24 mouse cellular contexts compared by ENCODE assay signal in genomic region chr12:75387846-75388245, GRCm38 (mm10). TPM values are rescaled to one million over a fixed set of nuclear protein-coding genes. Genes with fewer than 3 reads are reported as not detected.
"Had no signal": no experiment of that assay in that cellular context is flagged by ENCODE, and none has a peak within 500 bp of the region (broad histone marks: within the 10 kb centered on the region; RNA-seq: fewer than 3 reads in every experiment).

No protein-coding gene starts in this region.

- H3K4me3 ChIP-seq: left cerebral cortex, adult 2 months; limb, embryonic 15.5 days; liver, embryonic 13.5 days; lung, embryonic 15.5 days; megakaryocyte, embryonic 14.5 days; midbrain, embryonic 12.5 days; stomach, embryonic 15.5 days had no signal

- H3K9me3 ChIP-seq: limb, embryonic 15.5 days; liver, embryonic 13.5 days; lung, embryonic 15.5 days; megakaryocyte, embryonic 14.5 days; midbrain, embryonic 12.5 days; stomach, embryonic 15.5 days had no signal

- H3K27me3 ChIP-seq: limb, embryonic 15.5 days; liver, embryonic 13.5 days; lung, embryonic 15.5 days; midbrain, embryonic 12.5 days; stomach, embryonic 15.5 days had no signal

- ATAC-seq: liver, postnatal 0 days; midbrain, embryonic 16.5 days had no signal

- H3K4me2 ChIP-seq: limb, embryonic 15.5 days; liver, embryonic 13.5 days; lung, embryonic 15.5 days; midbrain, embryonic 12.5 days; stomach, embryonic 15.5 days had no signal

- H3K4me1 ChIP-seq: liver, embryonic 13.5 days; lung, embryonic 15.5 days; midbrain, embryonic 12.5 days; stomach, embryonic 15.5 days had no signal

- H3K9ac ChIP-seq: limb, embryonic 15.5 days; liver, embryonic 13.5 days; liver, postnatal 0 days; lung, embryonic 15.5 days; midbrain, embryonic 12.5 days; stomach, embryonic 15.5 days had no signal

- H3K36me3 ChIP-seq: liver, embryonic 13.5 days; lung, embryonic 15.5 days; midbrain, embryonic 12.5 days; stomach, embryonic 15.5 days had no signal

- DNase-seq: kidney, adult 8-10 months; kidney, postnatal 25 days; liver, embryonic 13.5 days; liver, postnatal 0 days; lung, postnatal 14 days; right cerebral cortex, adult 18-20 months; right cerebral cortex, postnatal 25 days; spleen, adult 18-20 months; thymus, postnatal 14 days had no signal

- H3K27ac ChIP-seq: left cerebral cortex, adult 2 months; limb, embryonic 15.5 days; liver, embryonic 13.5 days; lung, embryonic 15.5 days; macrophage; midbrain, embryonic 12.5 days; stomach, embryonic 15.5 days had no signal

RNA-seq across cellular contexts. Expression of gene Gphb5, which starts 28.7 kb away (rescaled TPM):
- total RNA-seq: layer of hippocampus, postnatal 25 days; left cerebral cortex, adult 2 months; left cerebral cortex, postnatal 14 days had no signal
- polyA plus RNA-seq: kidney, embryonic 16.5 days; limb, embryonic 11.5 days; limb, embryonic 15.5 days; liver, embryonic 13.5 days; liver, postnatal 0 days; lung, embryonic 15.5 days; macrophage; midbrain, embryonic 16.5 days; neural tube, embryonic 14.5 days; stomach, embryonic 15.5 days; testis, adult 2 months; urinary bladder, adult 2 months had no signal
